Mouse (Mus musculus) heart, postnatal 4 days (tissue): ENCODE data around the gene Ano4. TPM values are rescaled to one million over a fixed set of nuclear protein-coding genes. Genes with fewer than 3 reads are reported as not detected.

Experiments used
- total RNA-seq, 2 experiments: library from RNA; stranded (reverse); gene quantifications; 2 replicates each; pipeline ENCODE4 v1.2.3; 2021

Ano4 gene
- total RNA-seq, 2 experiments from 2014 or later, result 6.9 to 7.5 TPM

Other genes starting within 250 kb of the Ano4 start
- 10 to 100 TPM; 36.7 to 36.8 TPM for gene Gas2l3, start 99.2 kb upstream of the Ano4 start, total RNA-seq
- 1 to 10 TPM; 1.0 to 1.5 TPM for gene Nr1h4, start 188.8 kb upstream of the Ano4 start, total RNA-seq